ENCODE assay signal across 7 mouse cellular contexts in genomic region chr3:145653191-145653940, GRCm38 (mm10). TPM values are rescaled to one million over a fixed set of nuclear protein-coding genes. Genes with fewer than 3 reads are reported as not detected.
A peak's percentile ranks its signal among the peaks of the same experiment; 100 is the strongest.
DNase-seq lines count a peak whose midpoint lies in the region; ATAC-seq and TF ChIP-seq lines count a peak whose summit lies in the region.

No protein-coding gene starts in this region.

- DNase-seq in NIH3T3 (ENCODE audit: low read depth) = peak; percentile 94
- peak; percentile 28 to 36 for DNase-seq in adrenal gland, postnatal 4 days (ENCODE audit: low spot score in 2 of 2)
- peak; percentile 26 to 29 for DNase-seq in frontal cortex, postnatal 14 days (ENCODE audit: low spot score in 2 of 2)
- DNase-seq in hindbrain, embryonic 11.5 days (ENCODE audit: low spot score) = peak; percentile 78
- DNase-seq in left cerebral cortex, postnatal 4 days = peak; percentile 42
- peak; percentile 82 for DNase-seq in mesoderm, embryonic 11.5 days (ENCODE audit: low read depth, low spot score)

- peak overlapping the region; percentile 90 for H3K4me2 ChIP-seq in hindbrain, embryonic 11.5 days (replicated peaks; ENCODE audit: low read depth, low read length)

- H3K4me1 ChIP-seq in hindbrain, embryonic 11.5 days (replicated peaks; ENCODE audit: control insufficient read depth, insufficient read depth, low read length) = peaks cover 20% of the 10 kb centered on the region
- H3K4me1 ChIP-seq in small intestine, adult 2 months (ENCODE audit: control insufficient read depth, insufficient read depth, insufficient read length, low read length) = peaks cover 6% of the 10 kb centered on the region; the same call in 1 of the 2 replicates

- H3K4me3 ChIP-seq in hindbrain, embryonic 11.5 days (ENCODE audit: low read depth, low read length) = peak overlapping the region; percentile 42
- peak overlapping the region; percentile 66 for H3K4me3 ChIP-seq in small intestine, adult 2 months (ENCODE audit: low read depth, low read length)

- TF ChIP-seq CTCF in small intestine, adult 2 months (IDR thresholded peaks at IDR 0.05; ENCODE audit: extremely low read depth, insufficient read length, insufficient replicate concordance, low read depth, low read length) = no peak

- H3K27me3 ChIP-seq in hindbrain, embryonic 11.5 days (ENCODE audit: control insufficient read depth, insufficient read depth, low read length) = peaks cover 14% of the 10 kb centered on the region
- H3K27me3 ChIP-seq in small intestine, adult 2 months (ENCODE audit: control insufficient read depth, insufficient read depth, low read length) = peaks cover 4% of the 10 kb centered on the region; the same call in 1 of the 2 replicates

- peak; percentile 4; the same call in 1 of the 2 replicates for ATAC-seq in hindbrain, embryonic 11.5 days (ENCODE audit: low FRiP score)

- peak overlapping the region; percentile 42; the same call in 1 of the 2 replicates for H3K27ac ChIP-seq in hindbrain, embryonic 11.5 days (ENCODE audit: low read depth, low read length)
- peak overlapping the region; percentile 92 for H3K27ac ChIP-seq in small intestine, adult 2 months (ENCODE audit: insufficient read depth, low read depth, low read length)

- no peaks in the 10 kb centered on the region for H3K36me3 ChIP-seq in hindbrain, embryonic 11.5 days (ENCODE audit: control insufficient read depth, insufficient read depth, low read length)
- no peaks in the 10 kb centered on the region for H3K36me3 ChIP-seq in small intestine, adult 2 months (ENCODE audit: control insufficient read depth, insufficient read depth, low read length)

- H3K9me3 ChIP-seq in hindbrain, embryonic 11.5 days (ENCODE audit: control insufficient read depth, low read length) = no peaks in the 10 kb centered on the region

- H3K9ac ChIP-seq in hindbrain, embryonic 11.5 days (ENCODE audit: low read depth, low read length) = peak overlapping the region; percentile 61

- intact Hi-C loops in left cerebral cortex, postnatal 4 days (cut with DNase I) = no loop called here

- WGBS in hindbrain, embryonic 11.5 days = under 1% methylated on average over 53 of the region's 53 CpGs
- WGBS in small intestine, adult 2 months = 2% methylated on average over 53 of the region's 53 CpGs

- no peak; the same call in 1 of the 2 replicates for TF ChIP-seq POLR2A in small intestine, adult 2 months (IDR thresholded peaks at IDR 0.05; ENCODE audit: low read depth, low read length)

RNA-seq across cellular contexts. Expression of gene Ccn1, which starts 3.6 kb away (rescaled TPM):
- 10 to 100 TPM; 13.3 to 13.7 TPM for total RNA-seq in adrenal gland, postnatal 4 days (2021)
- 23.5 and 23.7 TPM in 2 replicates for polyA plus RNA-seq in hindbrain, embryonic 11.5 days (2014; fragmentation: Nextera tagmentation; extraction: Ambion mirVana)
- 1 to 10 TPM; 6.3 to 6.5 TPM for total RNA-seq in left cerebral cortex, postnatal 4 days (2021)
- polyA plus RNA-seq in small intestine, adult 2 months (2012; rRNA removed) = 6.1 and 7.5 TPM in 2 replicates

Comparison
In these comparisons a context has a peak if more than half of its experiments do, and no peak if none do; other contexts are left out.
1. Peak in every context shown above with its lines: DNase-seq, ATAC-seq, H3K4me3 ChIP-seq and H3K27ac ChIP-seq.
2. DNase-seq: peak in every context shown above with its lines; median percentile 94 in NIH3T3; 82 in mesoderm, embryonic 11.5 days; 78 in hindbrain, embryonic 11.5 days; 42 in left cerebral cortex, postnatal 4 days; 32 in adrenal gland, postnatal 4 days; 28 in frontal cortex, postnatal 14 days.